Mouse (Mus musculus) heart, embryonic 15.5 days (tissue): ENCODE data around the gene Ralbp1. TPM values are rescaled to one million over a fixed set of nuclear protein-coding genes. Genes with fewer than 3 reads are reported as not detected.

Experiments
- polyA plus RNA-seq: library from polyadenylated mRNA; unstranded; fragments of >200 nt; fragmentation: Nextera tagmentation; extraction: Ambion mirVana; gene quantifications from 2 replicates; pipeline ENCODE4 v1.2.1, GENCODE M21; 2015

Gene Ralbp1
- polyA plus RNA-seq, 1 experiment from 2014 or later, result 51.1 TPM

Other genes starting within 250 kb of the Ralbp1 start
- 0.10 TPM in 1 of 2 replicates, not detected in the other for gene Txndc2, start 243.6 kb downstream of the Ralbp1 start, polyA plus RNA-seq
- gene Rab31, start 113.0 kb downstream of the Ralbp1 start, polyA plus RNA-seq, result 26.0 and 28.8 TPM in 2 replicates
- gene Ppp4r1, start 103.2 kb downstream of the Ralbp1 start, polyA plus RNA-seq, result 25.0 and 30.5 TPM in 2 replicates
- gene Twsg1, start 65.4 kb upstream of the Ralbp1 start, polyA plus RNA-seq, result 92.9 and 110 TPM in 2 replicates
- 19.1 and 20.7 TPM in 2 replicates for gene Ankrd12, start 191.3 kb upstream of the Ralbp1 start, polyA plus RNA-seq
- 565 and 672 TPM in 2 replicates for gene Ndufv2, start 215.8 kb upstream of the Ralbp1 start, polyA plus RNA-seq
- gene Washc1, start 225.7 kb upstream of the Ralbp1 start, polyA plus RNA-seq, result 25.5 and 31.0 TPM in 2 replicates
- 9.5 and 12.4 TPM in 2 replicates for gene Ddx11, start 237.7 kb upstream of the Ralbp1 start, polyA plus RNA-seq